Mouse (Mus musculus) C2C12 (cell line): ENCODE data around the gene Pex13. TPM values are rescaled to one million over a fixed set of nuclear protein-coding genes. Genes with fewer than 3 reads are reported as not detected.

Source experiments
- H3K27me3 ChIP-seq: one replicate; pipeline ENCODE4 v1.6.1; 2011; ENCODE audit not compliant: control insufficient read depth, insufficient read depth, insufficient read length
- H3K36me3 ChIP-seq: one replicate; pipeline ENCODE4 v1.6.1; 2011; ENCODE audit not compliant: control insufficient read depth, insufficient read depth
- H3K4me3 ChIP-seq: one replicate; pipeline ENCODE4 v1.5.1; 2011; ENCODE audit warnings: mild to moderate bottlenecking, control low read depth; ENCODE audit not compliant: poor library complexity, insufficient read depth, severe bottlenecking
- H3K79me2 ChIP-seq: one replicate; pipeline ENCODE4 v1.6.1; 2011; ENCODE audit not compliant: control insufficient read depth, insufficient read depth
- H3K79me3 ChIP-seq: one replicate; pipeline ENCODE4 v1.6.1; 2011; ENCODE audit warnings: low read depth, control low read depth
- H3ac ChIP-seq: one replicate; pipeline ENCODE3; 2011; ENCODE audit warnings: low read depth; ENCODE audit not compliant: control insufficient read depth, insufficient read length
- CEBPB ChIP-seq: IDR thresholded peaks from one replicate; pipeline ENCODE4 v1.6.1; 2011; ENCODE audit warnings: low read depth, mild to moderate bottlenecking, control low read depth, moderate library complexity
- CTCF ChIP-seq: IDR thresholded peaks from one replicate; pipeline ENCODE4 v1.5.1; 2011; ENCODE audit not compliant: control insufficient read depth, insufficient read depth, insufficient read length
- FOSL1 ChIP-seq: IDR thresholded peaks from one replicate; pipeline ENCODE4 v1.8.0; 2011; ENCODE audit warnings: mild to moderate bottlenecking, low read length; ENCODE audit not compliant: poor library complexity, insufficient read depth, severe bottlenecking
- MAX ChIP-seq: IDR thresholded peaks from one replicate; pipeline ENCODE4 v1.6.1; 2011; ENCODE audit warnings: mild to moderate bottlenecking, control low read depth
- MYOD1 ChIP-seq: IDR thresholded peaks from one replicate; pipeline ENCODE4 v1.6.1; 2011; ENCODE audit warnings: low read depth; ENCODE audit not compliant: control insufficient read depth, insufficient read length
- MYOG ChIP-seq: IDR thresholded peaks from one replicate; pipeline ENCODE4 v1.6.1; 2011; ENCODE audit not compliant: control insufficient read depth, insufficient read length; ENCODE audit errors: extremely low read depth
- USF1 ChIP-seq: IDR thresholded peaks from one replicate; pipeline ENCODE4 v1.6.1; 2011; ENCODE audit warnings: low read depth, mild to moderate bottlenecking, control low read depth, moderate library complexity
- polyA plus RNA-seq: library from polyadenylated mRNA; unstranded; fragments of >200 nt; fragmentation: generic; extraction: Trizol; gene quantifications from one replicate; pipeline ENCODE4 v1.2.1, GENCODE M21; 2012; ENCODE audit warnings: missing spikeins

The Pex13 gene
- polyA plus RNA-seq, 1 experiment: 5.6 TPM

GRCm38 (mm10) chr11:23680435-23680950 lies 14.7 kb upstream of the Pex13 start:
- no peak for TF ChIP-seq CTCF
- TF ChIP-seq MYOD1: no peak
- no peak for TF ChIP-seq USF1
- no peak for TF ChIP-seq MAX
- TF ChIP-seq CEBPB: no peak
- no peak for TF ChIP-seq MYOG
- TF ChIP-seq FOSL1: no peak
- Histone ChIP-seq H3K36me3 (peaks cover 62% of the 10 kb centered on the region), H3K79me3 (no peaks in the 10 kb centered on the region), H3K4me3 (no peak overlapping the region), H3K27me3 (no peaks in the 10 kb centered on the region), H3ac (no peak overlapping the region), H3K79me2 (peaks cover 8% of the 10 kb centered on the region)

- H3K79me3 ChIP-seq: no peaks in the 10 kb centered on the region
- no peak for TF ChIP-seq FOSL1
- TF ChIP-seq CTCF: peak; percentile 49
- no peak for TF ChIP-seq MYOD1
- TF ChIP-seq MYOG: no peak
- TF ChIP-seq CEBPB: peak; percentile 26
- TF ChIP-seq MAX: no peak
- TF ChIP-seq USF1: no peak
- no peaks in the 10 kb centered on the region for H3K27me3 ChIP-seq
- H3ac ChIP-seq: no peak overlapping the region
- H3K4me3 ChIP-seq: no peak overlapping the region
- H3K79me2 ChIP-seq: peaks cover 8% of the 10 kb centered on the region
- peaks cover 68% of the 10 kb centered on the region for H3K36me3 ChIP-seq
Observed at GRCm38 (mm10) chr11:23679044-23679642, 13.4 kb upstream of the Pex13 start.

GRCm38 (mm10) chr11:23676100-23676499 lies 10.3 kb upstream of the Pex13 start:
- Histone ChIP-seq H3K27me3 (no peaks in the 10 kb centered on the region), H3K79me3 (no peaks in the 10 kb centered on the region), H3K36me3 (peaks cover 65% of the 10 kb centered on the region), H3K79me2 (peaks cover 10% of the 10 kb centered on the region), H3K4me3 (no peak overlapping the region), H3ac (no peak overlapping the region)
- TF ChIP-seq MYOG: no peak
- no peak for TF ChIP-seq MYOD1
- no peak for TF ChIP-seq CEBPB
- TF ChIP-seq USF1: no peak
- no peak for TF ChIP-seq MAX
- no peak for TF ChIP-seq FOSL1
- TF ChIP-seq CTCF: no peak

GRCm38 (mm10) chr11:23672256-23672749 lies 6.5 kb upstream of the Pex13 start:
- Histone ChIP-seq H3K27me3 (no peaks in the 10 kb centered on the region), H3K79me3 (peaks cover 8% of the 10 kb centered on the region), H3K79me2 (peaks cover 24% of the 10 kb centered on the region), H3K4me3 (no peak overlapping the region), H3ac (no peak overlapping the region), H3K36me3 (peaks cover 72% of the 10 kb centered on the region)
- TF ChIP-seq CEBPB: no peak
- no peak for TF ChIP-seq MYOD1
- TF ChIP-seq USF1: no peak
- no peak for TF ChIP-seq FOSL1
- TF ChIP-seq MAX: no peak
- no peak for TF ChIP-seq CTCF
- TF ChIP-seq MYOG: no peak

GRCm38 (mm10) chr11:23667128-23667527 lies 1.4 kb upstream of the Pex13 start:
- Histone ChIP-seq H3K27me3 (no peaks in the 10 kb centered on the region), H3K79me3 (peaks cover 42% of the 10 kb centered on the region), H3K36me3 (peaks cover 25% of the 10 kb centered on the region), H3ac (no peak overlapping the region), H3K4me3 (peak overlapping the region; percentile 80), H3K79me2 (peaks cover 73% of the 10 kb centered on the region)
- TF ChIP-seq MAX: peak; percentile 86
- TF ChIP-seq CTCF: no peak
- peak; percentile 67 for TF ChIP-seq USF1
- TF ChIP-seq MYOD1: no peak
- TF ChIP-seq MYOG: no peak
- no peak for TF ChIP-seq FOSL1
- TF ChIP-seq CEBPB: no peak
